Mouse (Mus musculus): ENCODE measurements around the gene Tac2. TPM values are rescaled to one million over a fixed set of nuclear protein-coding genes. Genes with fewer than 3 reads are reported as not detected.
A peak's percentile ranks its signal among the peaks of the same experiment; 100 is the strongest.
"Not testable (repeated sequence)": the region's sequence is repeated elsewhere in the genome, so short reads cannot be mapped to it uniquely, and the experiment has no call there.

Gene Tac2
- polyA plus RNA-seq, 1 experiment from 2014 or later, result 2.9 TPM

GRCm38 (mm10) chr10:127751548-127751947 lies 27.3 kb downstream of the Tac2 start, which contains the start of gene Gpr182:
Gene Gpr182, minus strand, starts transcription at chr10:127751732.
- ATAC-seq (replicated peaks; ENCODE audit: insufficient number of reproducible peaks, low FRiP score, low TSS enrichment, low read depth) (no peak), DNase-seq (ENCODE audit: low spot score) (no peak)
- 41% methylated on average over 8 of the region's 8 CpGs for WGBS
- no peak within 1 kb of the TSS for H3K4me2 ChIP-seq (ENCODE audit: low read depth, low read length)
- no peaks in the 10 kb centered on the region for H3K9me3 ChIP-seq (replicated peaks; ENCODE audit: control insufficient read depth, low read length)
- H3K9ac ChIP-seq (replicated peaks; ENCODE audit: low read length), result no peak within 1 kb of the TSS
- no peak within 1 kb of the TSS for H3K27ac ChIP-seq (replicated peaks; ENCODE audit: low read depth, low read length)
- no peak within 1 kb of the TSS for H3K4me3 ChIP-seq (ENCODE audit: low read depth, low read length)
- no peaks in the 10 kb centered on the region for H3K4me1 ChIP-seq (ENCODE audit: control insufficient read depth, insufficient read depth, low read length)
- 0 out of 2 replicates have a peak, but pooled peaks cover 2% of the 10 kb centered on the region for H3K36me3 ChIP-seq (replicated peaks; ENCODE audit: control insufficient read depth, insufficient read depth, low read depth, low read length)
- no peaks in the 10 kb centered on the region for H3K27me3 ChIP-seq (ENCODE audit: control insufficient read depth, insufficient read depth, low read length)

GRCm38 (mm10) chr10:127754566-127755166 lies 30.4 kb downstream of the Tac2 start:
- no peaks in the 10 kb centered on the region for H3K36me3 ChIP-seq (replicated peaks; ENCODE audit: control insufficient read depth, insufficient read depth, low read depth, low read length)
- H3K27me3 ChIP-seq (ENCODE audit: control insufficient read depth, insufficient read depth, low read length), result no peaks in the 10 kb centered on the region
- H3K9me3 ChIP-seq (replicated peaks; ENCODE audit: control insufficient read depth, low read length), result no peaks in the 10 kb centered on the region
- 87% methylated on average over 6 of the region's 6 CpGs for WGBS
- DNase-seq (ENCODE audit: low spot score) (no peak), ATAC-seq (replicated peaks; ENCODE audit: insufficient number of reproducible peaks, low FRiP score, low TSS enrichment, low read depth) (no peak)
- H3K4me1 ChIP-seq (ENCODE audit: control insufficient read depth, insufficient read depth, low read length), result no peaks in the 10 kb centered on the region
- H3K9ac ChIP-seq (replicated peaks; ENCODE audit: low read length), result no peak overlapping the region
- H3K4me2 ChIP-seq (ENCODE audit: low read depth, low read length), result no peak overlapping the region
- no peak overlapping the region for H3K27ac ChIP-seq (replicated peaks; ENCODE audit: low read depth, low read length)
- no peak overlapping the region for H3K4me3 ChIP-seq (ENCODE audit: low read depth, low read length)

DNA sequence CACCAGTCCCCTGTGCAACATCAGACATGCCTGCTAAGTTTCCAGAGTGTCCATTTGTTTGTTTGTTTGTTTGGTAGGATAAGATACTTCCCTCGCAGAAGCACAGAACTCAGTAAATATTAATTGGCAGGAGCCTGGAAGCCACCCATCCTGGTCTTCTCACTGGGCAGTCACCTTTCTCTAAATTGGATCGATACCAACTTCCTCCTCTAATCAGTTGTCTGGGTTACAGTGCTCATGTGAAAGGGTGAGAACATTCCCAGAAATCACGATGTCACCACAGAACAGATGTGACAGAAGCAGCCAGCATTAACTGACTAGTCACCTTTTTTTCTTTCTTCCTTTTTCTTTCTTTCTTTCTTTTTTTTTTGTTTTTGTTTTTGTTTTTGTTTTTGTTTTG lies 31.0 kb downstream of the Tac2 start:
- Histone ChIP-seq H3K4me1 (ENCODE audit: control insufficient read depth, insufficient read depth, low read length) (no peaks in the 10 kb centered on the region), H3K9me3 (replicated peaks; ENCODE audit: control insufficient read depth, low read length) (no peaks in the 10 kb centered on the region), H3K27ac (replicated peaks; ENCODE audit: low read depth, low read length) (no peak overlapping the region), H3K4me2 (ENCODE audit: low read depth, low read length) (no peak overlapping the region), H3K36me3 (replicated peaks; ENCODE audit: control insufficient read depth, insufficient read depth, low read depth, low read length) (no peaks in the 10 kb centered on the region), H3K27me3 (ENCODE audit: control insufficient read depth, insufficient read depth, low read length) (no peaks in the 10 kb centered on the region), H3K4me3 (ENCODE audit: low read depth, low read length) (no peak overlapping the region), H3K9ac (replicated peaks; ENCODE audit: low read length) (no peak overlapping the region)
- no peak for DNase-seq (ENCODE audit: low spot score)
- 81% methylated on average over 3 of the region's 3 CpGs for WGBS
- ATAC-seq (replicated peaks; ENCODE audit: insufficient number of reproducible peaks, low FRiP score, low TSS enrichment, low read depth), result no peak

DNA sequence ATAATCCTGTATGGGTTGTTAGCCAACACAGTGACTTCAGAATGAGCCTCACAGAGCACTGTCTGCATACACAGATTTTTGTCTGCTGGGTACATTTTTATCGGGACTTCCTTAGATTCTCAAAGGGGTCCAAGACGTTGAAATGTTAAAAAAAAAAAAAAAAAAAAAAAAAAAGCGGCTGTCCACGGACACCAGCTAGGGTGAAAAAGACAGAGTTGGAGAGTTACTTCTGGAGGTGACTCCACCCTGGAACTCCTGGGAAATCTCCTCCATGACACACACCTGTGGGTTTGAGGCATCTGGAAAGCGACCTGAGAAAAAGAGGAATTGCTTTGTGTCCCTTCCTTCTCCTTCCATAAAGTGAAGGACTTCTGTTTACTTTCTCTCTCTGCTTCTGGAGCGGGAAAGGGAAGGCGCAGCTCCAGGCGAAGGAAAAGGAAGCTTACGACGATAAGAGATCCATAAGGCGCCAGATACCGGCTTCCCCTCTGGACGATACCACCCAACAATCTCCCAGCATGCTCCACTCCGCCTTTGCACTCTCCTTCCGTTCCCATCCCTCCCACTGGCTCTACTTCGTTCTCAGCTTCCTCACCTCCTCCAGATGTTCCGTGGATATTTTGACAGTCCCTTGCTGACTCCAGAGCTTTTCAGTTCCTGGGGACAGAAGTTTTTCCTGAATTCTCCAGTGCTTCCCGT lies 31.6 kb downstream of the Tac2 start:
- H3K9me3 ChIP-seq (replicated peaks; ENCODE audit: control insufficient read depth, low read length), result no peaks in the 10 kb centered on the region
- no peaks in the 10 kb centered on the region for H3K27me3 ChIP-seq (ENCODE audit: control insufficient read depth, insufficient read depth, low read length)
- no peaks in the 10 kb centered on the region for H3K36me3 ChIP-seq (replicated peaks; ENCODE audit: control insufficient read depth, insufficient read depth, low read depth, low read length)
- H3K4me2 ChIP-seq (ENCODE audit: low read depth, low read length), result peak overlapping the region; percentile 11
- no peak overlapping the region for H3K4me3 ChIP-seq (ENCODE audit: low read depth, low read length)
- ATAC-seq (replicated peaks; ENCODE audit: insufficient number of reproducible peaks, low FRiP score, low TSS enrichment, low read depth) (no peak), DNase-seq (ENCODE audit: low spot score) (no peak)
- no peaks in the 10 kb centered on the region for H3K4me1 ChIP-seq (ENCODE audit: control insufficient read depth, insufficient read depth, low read length)
- H3K9ac ChIP-seq (replicated peaks; ENCODE audit: low read length), result no peak overlapping the region
- 51% methylated on average over 18 of the region's 18 CpGs for WGBS
- H3K27ac ChIP-seq (replicated peaks; ENCODE audit: low read depth, low read length), result no peak overlapping the region

GRCm38 (mm10) chr10:127759181-127760110 lies 35.2 kb downstream of the Tac2 start, which contains the start of the genes Rdh1 and Rdh16f1:
Gene Rdh1, plus strand, starts transcription at chr10:127759721.
Gene Rdh16f1, plus strand, starts transcription at chr10:127759787.
- H3K27ac ChIP-seq (replicated peaks; ENCODE audit: low read depth, low read length), result no peak within 1 kb of the TSS
- H3K4me1 ChIP-seq (ENCODE audit: control insufficient read depth, insufficient read depth, low read length), result no peaks in the 10 kb centered on the region
- 77% methylated on average over 9 of the region's 9 CpGs for WGBS
- no peaks in the 10 kb centered on the region for H3K27me3 ChIP-seq (ENCODE audit: control insufficient read depth, insufficient read depth, low read length)
- ATAC-seq (replicated peaks; ENCODE audit: insufficient number of reproducible peaks, low FRiP score, low TSS enrichment, low read depth), result no peak
- H3K4me3 ChIP-seq (ENCODE audit: low read depth, low read length), result no peak within 1 kb of the TSS
- H3K9me3 ChIP-seq (replicated peaks; ENCODE audit: control insufficient read depth, low read length), result no peaks in the 10 kb centered on the region
- H3K9ac ChIP-seq (replicated peaks; ENCODE audit: low read length), result no peak within 1 kb of the TSS
- DNase-seq (ENCODE audit: low spot score), result no peak
- H3K4me2 ChIP-seq (ENCODE audit: low read depth, low read length), result no peak within 1 kb of the TSS
- no peaks in the 10 kb centered on the region for H3K36me3 ChIP-seq (replicated peaks; ENCODE audit: control insufficient read depth, insufficient read depth, low read depth, low read length)

DNA sequence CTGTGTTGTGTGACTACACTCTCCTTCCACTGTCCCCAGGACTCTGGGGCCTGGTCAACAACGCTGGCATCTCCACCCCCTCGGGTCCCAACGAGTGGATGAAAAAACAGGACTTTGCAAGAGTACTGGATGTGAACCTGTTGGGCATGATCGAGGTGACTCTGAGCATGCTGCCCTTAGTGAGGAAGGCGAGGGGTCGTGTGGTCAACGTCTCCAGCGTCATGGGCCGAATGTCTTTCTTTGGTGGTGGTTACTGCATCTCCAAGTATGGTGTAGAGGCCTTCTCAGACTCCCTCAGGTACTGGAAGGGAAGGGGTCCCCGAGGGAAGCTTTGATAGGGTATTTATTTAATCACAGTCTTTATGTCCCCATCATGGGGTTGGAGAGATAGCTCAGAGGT lies 38.6 kb downstream of the Tac2 start:
- H3K9ac ChIP-seq (replicated peaks; ENCODE audit: low read length); DNase-seq (ENCODE audit: low spot score); H3K27me3 ChIP-seq (ENCODE audit: control insufficient read depth, insufficient read depth, low read length); H3K36me3 ChIP-seq (replicated peaks; ENCODE audit: control insufficient read depth, insufficient read depth, low read depth, low read length); H3K4me2 ChIP-seq (ENCODE audit: low read depth, low read length); H3K9me3 ChIP-seq (replicated peaks; ENCODE audit: control insufficient read depth, low read length); ATAC-seq (replicated peaks; ENCODE audit: insufficient number of reproducible peaks, low FRiP score, low TSS enrichment, low read depth); H3K4me3 ChIP-seq (ENCODE audit: low read depth, low read length); H3K4me1 ChIP-seq (ENCODE audit: control insufficient read depth, insufficient read depth, low read length); H3K27ac ChIP-seq (replicated peaks; ENCODE audit: low read depth, low read length): not testable (repeated sequence)
- WGBS, result 83% methylated on average over 10 of the region's 10 CpGs

DNA sequence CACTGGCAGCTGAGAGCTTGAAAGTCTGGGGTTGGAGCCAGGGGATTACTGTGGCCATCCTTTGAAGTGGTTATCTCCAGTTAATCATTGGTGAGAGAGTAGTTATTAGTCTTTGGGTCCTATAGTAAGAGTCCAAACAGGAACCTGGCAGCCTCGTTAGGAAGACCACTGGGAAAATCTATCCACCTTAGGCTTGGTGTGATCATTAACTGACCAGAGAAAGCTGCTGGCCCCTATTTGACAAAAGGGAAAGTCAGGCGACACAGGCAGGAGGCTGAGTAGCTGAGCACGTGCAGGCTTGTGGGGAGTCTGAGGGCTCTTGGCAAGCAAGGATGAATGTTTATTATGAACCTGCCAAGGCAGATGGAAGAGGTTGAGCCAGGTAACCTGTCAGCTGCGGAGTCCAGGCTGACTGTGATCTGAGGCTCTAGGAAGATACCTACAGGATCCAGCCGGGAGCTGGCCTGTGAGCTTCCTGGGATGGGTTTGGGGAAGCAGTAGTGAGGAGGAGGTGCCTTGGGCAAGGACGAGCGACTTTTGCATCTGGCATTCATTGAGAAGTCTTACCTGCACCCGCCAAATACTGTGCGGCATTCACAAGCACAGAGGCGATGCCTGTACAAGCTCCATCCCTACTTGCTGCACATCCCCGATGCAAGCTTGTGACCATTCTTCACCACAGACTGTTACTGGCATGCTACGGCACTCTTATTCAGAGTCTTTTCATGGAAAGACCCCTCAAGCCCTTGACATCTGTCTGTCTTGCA lies 39.8 kb downstream of the Tac2 start:
- H3K27me3 ChIP-seq (ENCODE audit: control insufficient read depth, insufficient read depth, low read length), result no peaks in the 10 kb centered on the region

More for the DNA sequence above, 39.8 kb downstream of the Tac2 start:
- Histone ChIP-seq H3K4me3 (ENCODE audit: low read depth, low read length) (no peak overlapping the region), H3K36me3 (replicated peaks; ENCODE audit: control insufficient read depth, insufficient read depth, low read depth, low read length) (no peaks in the 10 kb centered on the region), H3K9me3 (replicated peaks; ENCODE audit: control insufficient read depth, low read length) (no peaks in the 10 kb centered on the region), H3K4me2 (ENCODE audit: low read depth, low read length) (no peak overlapping the region), H3K27ac (replicated peaks; ENCODE audit: low read depth, low read length) (no peak overlapping the region), H3K4me1 (ENCODE audit: control insufficient read depth, insufficient read depth, low read length) (no peaks in the 10 kb centered on the region), H3K9ac (replicated peaks; ENCODE audit: low read length) (no peak overlapping the region)
- ATAC-seq (replicated peaks; ENCODE audit: insufficient number of reproducible peaks, low FRiP score, low TSS enrichment, low read depth), result no peak
- DNase-seq (ENCODE audit: low spot score), result no peak
- WGBS, result 71% methylated on average over 12 of the region's 12 CpGs
